Mouse (Mus musculus): Measurements from ENCODE around the gene E130308A19Rik. TPM values are rescaled to one million over a fixed set of nuclear protein-coding genes. Genes with fewer than 3 reads are reported as not detected.

E130308A19Rik gene
- polyA plus RNA-seq, 1 experiment from 2014 or later: 60.5 TPM

DNA sequence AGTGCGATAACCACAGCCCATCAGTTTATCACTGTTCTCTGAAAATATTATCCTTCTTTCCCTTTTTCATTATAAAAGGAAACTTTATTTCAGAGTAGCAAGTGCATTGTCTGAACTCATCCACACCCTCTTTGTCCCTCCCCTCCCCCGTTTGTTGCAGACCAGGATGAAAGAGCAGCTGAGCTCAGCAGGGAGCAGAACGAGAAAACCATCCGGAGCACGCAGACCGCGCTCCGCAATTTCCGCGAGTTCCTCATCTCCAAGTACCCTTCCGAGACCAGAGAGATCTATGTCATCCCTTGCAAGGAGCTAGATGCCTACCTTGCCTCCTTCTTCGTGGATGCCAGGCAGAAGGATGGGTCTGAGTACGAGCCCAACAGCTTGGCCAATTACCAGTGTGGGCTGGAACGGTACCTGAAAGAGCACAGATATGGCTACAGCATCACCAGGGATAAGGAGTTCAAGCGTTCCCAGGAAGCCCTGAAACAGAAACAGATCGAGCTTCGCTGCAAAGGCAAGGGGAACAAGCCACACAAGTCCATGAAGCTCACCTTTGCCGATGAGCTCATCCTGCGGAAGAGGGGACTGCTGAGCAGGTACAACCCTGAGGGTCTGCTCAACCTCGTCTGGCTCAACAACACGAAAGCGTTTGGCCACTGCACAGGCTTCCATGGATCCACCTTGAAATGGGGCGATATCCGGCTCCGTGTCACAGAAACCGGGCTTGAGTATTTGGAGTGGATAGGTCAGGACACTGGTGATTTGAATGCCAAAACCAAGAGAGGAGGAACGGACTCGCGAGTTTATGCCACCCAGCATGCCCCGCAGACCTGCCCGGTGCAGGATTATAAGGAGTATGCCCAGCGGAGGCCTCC lies 93.7 kb downstream of the E130308A19Rik start:
- WGBS: 86% methylated on average over 32 of the region's 32 CpGs
- Histone ChIP-seq H3K36me3 (peaks cover 7% of the 10 kb centered on the region), H3K27ac (replicated peaks) (no peak overlapping the region), H3K9me3 (no peaks in the 10 kb centered on the region), H3K4me2 (replicated peaks) (no peak overlapping the region), H3K9ac (replicated peaks) (no peak overlapping the region), H3K4me1 (peaks cover 29% of the 10 kb centered on the region), H3K27me3 (no peaks in the 10 kb centered on the region), H3K4me3 (no peak overlapping the region)
- no peak for ATAC-seq (ENCODE audit: low FRiP score, low read depth)

- no peak overlapping the region for H3K4me3 ChIP-seq
- ATAC-seq (ENCODE audit: low FRiP score, low read depth): no peak
- H3K27me3 ChIP-seq: no peaks in the 10 kb centered on the region
- H3K9ac ChIP-seq (replicated peaks): no peak overlapping the region
- 85% methylated on average over 3 of the region's 3 CpGs for WGBS
- H3K9me3 ChIP-seq: no peaks in the 10 kb centered on the region
- no peak overlapping the region for H3K4me2 ChIP-seq (replicated peaks)
- H3K36me3 ChIP-seq: peaks cover 7% of the 10 kb centered on the region
- H3K27ac ChIP-seq (replicated peaks): no peak overlapping the region
- H3K4me1 ChIP-seq: peaks cover 18% of the 10 kb centered on the region
Measured at GRCm38 (mm10) chr4:59721811-59722210, 95.8 kb downstream of the E130308A19Rik start.

- Histone ChIP-seq H3K27ac (replicated peaks) (no peak overlapping the region), H3K27me3 (no peaks in the 10 kb centered on the region), H3K4me3 (no peak overlapping the region), H3K9me3 (no peaks in the 10 kb centered on the region), H3K4me1 (peaks cover 10% of the 10 kb centered on the region), H3K4me2 (replicated peaks) (no peak overlapping the region), H3K36me3 (no peaks in the 10 kb centered on the region), H3K9ac (replicated peaks) (no peak overlapping the region)
- no peak for ATAC-seq (ENCODE audit: low FRiP score, low read depth)
- WGBS: 91% methylated on average over 4 of the region's 4 CpGs
Measured at GRCm38 (mm10) chr4:59725579-59725978, 99.6 kb downstream of the E130308A19Rik start.

DNA sequence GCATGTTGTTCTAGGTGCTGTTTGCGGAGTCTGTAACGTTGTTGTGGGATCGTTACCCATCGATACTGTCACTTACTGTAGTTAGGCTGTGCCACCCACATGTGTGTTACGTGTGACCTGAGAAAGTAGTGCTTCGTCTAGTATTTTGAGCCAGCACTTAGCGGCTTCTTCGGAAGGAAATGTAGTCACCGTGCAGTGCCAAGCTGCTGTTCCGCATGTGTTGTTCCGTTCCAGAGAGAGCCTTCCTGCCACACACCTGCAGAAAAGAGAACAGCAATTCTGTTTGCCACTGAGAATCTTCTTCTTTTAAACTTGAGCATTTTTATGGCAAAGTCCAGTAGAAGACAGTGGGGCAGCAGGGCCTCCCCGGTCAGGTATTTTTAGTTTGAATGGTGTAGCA lies 100.5 kb downstream of the E130308A19Rik start:
- peaks cover 10% of the 10 kb centered on the region for H3K4me1 ChIP-seq
- no peaks in the 10 kb centered on the region for H3K27me3 ChIP-seq
- H3K4me3 ChIP-seq: no peak overlapping the region
- H3K36me3 ChIP-seq: no peaks in the 10 kb centered on the region
- H3K9me3 ChIP-seq: no peaks in the 10 kb centered on the region
- WGBS: 94% methylated on average over 12 of the region's 12 CpGs
- no peak overlapping the region for H3K27ac ChIP-seq (replicated peaks)
- H3K4me2 ChIP-seq (replicated peaks): no peak overlapping the region
- no peak overlapping the region for H3K9ac ChIP-seq (replicated peaks)
- no peak for ATAC-seq (ENCODE audit: low FRiP score, low read depth)

- Histone ChIP-seq H3K27ac (replicated peaks) (no peak overlapping the region), H3K9ac (replicated peaks) (no peak overlapping the region), H3K4me2 (replicated peaks) (no peak overlapping the region), H3K4me1 (peaks cover 10% of the 10 kb centered on the region), H3K36me3 (no peaks in the 10 kb centered on the region), H3K9me3 (no peaks in the 10 kb centered on the region), H3K27me3 (no peaks in the 10 kb centered on the region), H3K4me3 (no peak overlapping the region)
- peak; percentile 52; the same call in 1 of the 2 replicates for ATAC-seq (ENCODE audit: low FRiP score, low read depth)
- WGBS: 34% methylated on average over 5 of the region's 5 CpGs
Measured at GRCm38 (mm10) chr4:59727187-59727877, 101.3 kb downstream of the E130308A19Rik start.

DNA sequence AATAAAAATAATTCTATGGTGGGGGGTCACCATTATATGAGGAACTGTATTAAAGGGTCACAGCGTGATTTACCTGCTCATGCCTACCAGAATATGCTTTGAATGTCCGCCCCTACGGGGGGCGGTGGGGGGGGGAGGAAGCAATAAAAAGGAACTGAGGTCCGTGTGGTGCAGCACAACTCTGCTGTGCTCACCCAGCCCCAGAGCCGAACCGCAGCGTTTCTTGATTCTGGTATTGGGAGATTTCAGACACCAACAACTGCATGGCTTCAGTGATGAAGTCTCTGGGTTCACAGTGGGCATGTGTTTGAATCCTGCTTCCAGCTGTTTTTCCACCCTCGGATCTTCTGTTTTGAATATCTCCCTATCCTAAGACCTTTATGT lies 101.9 kb downstream of the E130308A19Rik start:
- Histone ChIP-seq H3K9me3 (no peaks in the 10 kb centered on the region), H3K4me3 (no peak overlapping the region), H3K36me3 (no peaks in the 10 kb centered on the region), H3K27ac (replicated peaks) (no peak overlapping the region), H3K9ac (replicated peaks) (no peak overlapping the region), H3K4me2 (replicated peaks) (no peak overlapping the region), H3K4me1 (peaks cover 10% of the 10 kb centered on the region), H3K27me3 (no peaks in the 10 kb centered on the region)
- ATAC-seq (ENCODE audit: low FRiP score, low read depth): peak; percentile 23; the same call in 1 of the 2 replicates
- WGBS: 71% methylated on average over 9 of the region's 9 CpGs

DNA sequence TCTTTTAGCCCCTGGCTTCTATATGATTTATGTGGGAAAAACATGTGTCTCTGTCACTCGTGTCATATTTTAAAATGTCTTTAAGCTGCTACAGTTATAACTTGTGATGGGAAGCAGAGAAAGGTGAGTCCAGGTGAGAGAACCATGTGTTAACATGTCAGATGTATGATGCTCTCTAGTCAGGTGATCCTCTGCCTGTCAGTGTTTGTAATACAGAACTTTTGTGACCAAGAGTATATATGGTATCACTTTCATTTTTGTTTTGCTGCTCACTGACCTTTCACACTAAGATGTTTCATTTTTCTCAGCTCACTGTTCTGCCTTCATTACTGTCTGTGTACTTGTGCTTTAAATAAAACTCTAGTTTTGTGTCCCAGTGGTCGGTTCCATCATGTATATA lies 102.8 kb downstream of the E130308A19Rik start:
- H3K36me3 ChIP-seq: no peaks in the 10 kb centered on the region
- no peaks in the 10 kb centered on the region for H3K9me3 ChIP-seq
- 89% methylated on average over 2 of the region's 2 CpGs for WGBS
- H3K4me2 ChIP-seq (replicated peaks): no peak overlapping the region
- H3K9ac ChIP-seq (replicated peaks): no peak overlapping the region
- ATAC-seq (ENCODE audit: low FRiP score, low read depth): no peak
- no peaks in the 10 kb centered on the region for H3K27me3 ChIP-seq
- no peak overlapping the region for H3K4me3 ChIP-seq
- H3K4me1 ChIP-seq: peaks cover 10% of the 10 kb centered on the region
- H3K27ac ChIP-seq (replicated peaks): no peak overlapping the region

GRCm38 (mm10) chr4:59731544-59731943 lies 105.5 kb downstream of the E130308A19Rik start:
- H3K9ac ChIP-seq (replicated peaks): no peak overlapping the region
- 96% methylated on average over 7 of the region's 7 CpGs for WGBS
- no peak overlapping the region for H3K4me2 ChIP-seq (replicated peaks)
- no peak overlapping the region for H3K4me3 ChIP-seq
- H3K27me3 ChIP-seq: no peaks in the 10 kb centered on the region
- no peak overlapping the region for H3K27ac ChIP-seq (replicated peaks)
- no peaks in the 10 kb centered on the region for H3K9me3 ChIP-seq
- H3K36me3 ChIP-seq: no peaks in the 10 kb centered on the region
- no peak for ATAC-seq (ENCODE audit: low FRiP score, low read depth)
- peaks cover 9% of the 10 kb centered on the region for H3K4me1 ChIP-seq

DNA sequence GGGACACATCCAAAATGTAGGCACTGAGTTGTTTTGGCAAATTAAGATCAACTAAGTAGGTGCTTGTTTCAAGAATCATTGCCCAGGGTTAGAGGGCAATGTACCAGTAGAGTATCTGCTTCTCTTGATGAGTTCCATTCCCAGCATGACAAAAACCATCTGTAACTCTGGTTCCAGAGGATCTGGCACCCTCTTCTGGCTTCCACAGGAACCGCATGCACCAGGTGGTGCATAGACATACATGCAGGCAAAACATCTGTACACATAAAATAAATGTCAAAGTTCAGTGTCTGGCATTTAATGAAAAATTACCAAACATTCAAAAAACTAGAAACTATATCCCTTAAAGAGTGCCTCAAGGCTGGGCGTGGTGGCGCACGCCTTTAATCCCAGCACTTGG lies 113.3 kb downstream of the E130308A19Rik start:
- no peak for ATAC-seq (ENCODE audit: low FRiP score, low read depth)
- H3K4me3 ChIP-seq: no peak overlapping the region
- peaks cover 12% of the 10 kb centered on the region for H3K36me3 ChIP-seq
- no peaks in the 10 kb centered on the region for H3K27me3 ChIP-seq
- H3K9me3 ChIP-seq: 0 out of 2 replicates have a peak, but pooled peaks cover 3% of the 10 kb centered on the region
- 96% methylated on average over 4 of the region's 4 CpGs for WGBS
- H3K9ac ChIP-seq (replicated peaks): no peak overlapping the region
- H3K27ac ChIP-seq (replicated peaks): no peak overlapping the region
- H3K4me2 ChIP-seq (replicated peaks): no peak overlapping the region
- H3K4me1 ChIP-seq: no peaks in the 10 kb centered on the region

- WGBS: 74% methylated on average over 2 of the region's 2 CpGs
- Histone ChIP-seq H3K4me2 (replicated peaks) (no peak overlapping the region), H3K9me3 (0 out of 2 replicates have a peak, but pooled peaks cover 3% of the 10 kb centered on the region), H3K4me3 (no peak overlapping the region), H3K27me3 (no peaks in the 10 kb centered on the region), H3K9ac (replicated peaks) (no peak overlapping the region), H3K27ac (replicated peaks) (no peak overlapping the region), H3K36me3 (peaks cover 12% of the 10 kb centered on the region), H3K4me1 (no peaks in the 10 kb centered on the region)
- ATAC-seq (ENCODE audit: low FRiP score, low read depth): no peak
Measured at GRCm38 (mm10) chr4:59739882-59740281, 113.9 kb downstream of the E130308A19Rik start.

GRCm38 (mm10) chr4:59753491-59754140 lies 127.6 kb downstream of the E130308A19Rik start:
- Histone ChIP-seq H3K9me3 (no peaks in the 10 kb centered on the region), H3K4me3 (no peak overlapping the region), H3K27me3 (no peaks in the 10 kb centered on the region), H3K4me1 (no peaks in the 10 kb centered on the region), H3K27ac (replicated peaks) (no peak overlapping the region), H3K4me2 (replicated peaks) (no peak overlapping the region), H3K9ac (replicated peaks) (no peak overlapping the region), H3K36me3 (0 out of 2 replicates have a peak, but pooled peaks cover 14% of the 10 kb centered on the region)
- no peak for ATAC-seq (ENCODE audit: low FRiP score, low read depth)
- WGBS: 63% methylated on average over 13 of the region's 13 CpGs

All from midbrain, embryonic 12.5 days (tissue).